Mouse (Mus musculus) midbrain, embryonic 13.5 days (tissue): Measurements from ENCODE around the gene Gm6525. TPM values are rescaled to one million over a fixed set of nuclear protein-coding genes. Genes with fewer than 3 reads are reported as not detected.

Experiments
- ATAC-seq: fragments of 200-750 bp; cut with Nextera tagmentation; 2 replicates; pipeline ENCODE4 v1.8.0; 2017; ENCODE audit warnings: mild to moderate bottlenecking, moderate TSS enrichment, moderate library complexity
- H3K27ac ChIP-seq: fragments of 300-500 bp; sonication (generic); 2 replicates; pipeline ENCODE4 v1.5.1; 2015; ENCODE audit warnings: inconsistent platforms, mild to moderate bottlenecking, moderate library complexity
- H3K27me3 ChIP-seq: fragments of 300-500 bp; sonication (generic); 2 replicates; pipeline ENCODE4 v1.6.1; 2015; ENCODE audit warnings: mild to moderate bottlenecking, inconsistent platforms
- H3K36me3 ChIP-seq: fragments of 300-500 bp; sonication (generic); 2 replicates; pipeline ENCODE4 v1.6.1; 2015; ENCODE audit warnings: mild to moderate bottlenecking, inconsistent platforms
- H3K4me1 ChIP-seq: fragments of 300-500 bp; sonication (generic); replicated peaks from 2 replicates; pipeline ENCODE4 v1.6.1; 2015; ENCODE audit warnings: inconsistent platforms
- H3K4me2 ChIP-seq: fragments of 300-500 bp; sonication (generic); replicated peaks from 2 replicates; pipeline ENCODE4 v1.6.1; 2015; ENCODE audit warnings: moderate library complexity, mild to moderate bottlenecking, inconsistent platforms
- H3K4me3 ChIP-seq: fragments of 300-500 bp; sonication (generic); replicated peaks from 2 replicates; pipeline ENCODE4 v1.5.1; 2015; ENCODE audit warnings: mild to moderate bottlenecking, inconsistent platforms
- H3K9ac ChIP-seq: fragments of 300-500 bp; sonication (generic); replicated peaks from 2 replicates; pipeline ENCODE4 v1.6.1; 2015; ENCODE audit warnings: mild to moderate bottlenecking, inconsistent platforms
- H3K9me3 ChIP-seq: fragments of 300-500 bp; sonication (generic); 2 replicates; pipeline ENCODE4 v1.6.1; 2016; ENCODE audit warnings: mild to moderate bottlenecking, inconsistent platforms
- WGBS: fragments of 180-500 bp; shearing (Covaris S2); methylation state at CpG from one replicate; pipeline ENCODE4 v1.1.7; 2015; 5-methylcytosine and 5-hydroxymethylcytosine counted together
- polyA plus RNA-seq: library from polyadenylated mRNA; unstranded; fragments of >200 nt; fragmentation: Nextera tagmentation; extraction: Ambion mirVana; gene quantifications from 2 replicates; pipeline ENCODE4 v1.2.1, GENCODE M21; 2015

Gene Gm6525
- polyA plus RNA-seq, 1 experiment from 2014 or later: 3.8 TPM

- peak overlapping the region; percentile 65 for H3K4me2 ChIP-seq
- no peak for ATAC-seq
- WGBS: 48% methylated on average over 12 of the region's 12 CpGs
- peak overlapping the region; percentile 80 for H3K9ac ChIP-seq
- no peaks in the 10 kb centered on the region for H3K36me3 ChIP-seq
- peaks cover 79% of the 10 kb centered on the region for H3K4me1 ChIP-seq
- H3K27ac ChIP-seq: peak overlapping the region; percentile 63
- H3K9me3 ChIP-seq: no peaks in the 10 kb centered on the region
- H3K4me3 ChIP-seq: peak overlapping the region; percentile 65
- H3K27me3 ChIP-seq: no peaks in the 10 kb centered on the region
Measured at GRCm38 (mm10) chr3:84217118-84217960, 43.4 kb downstream of the Gm6525 start.

- H3K4me1 ChIP-seq: peaks cover 73% of the 10 kb centered on the region
- H3K4me3 ChIP-seq: peak overlapping the region; percentile 65
- WGBS: 23% methylated on average over 4 of the region's 4 CpGs
- no peaks in the 10 kb centered on the region for H3K36me3 ChIP-seq
- peak overlapping the region; percentile 65 for H3K4me2 ChIP-seq
- H3K9ac ChIP-seq: peak overlapping the region; percentile 80
- H3K27ac ChIP-seq: peak overlapping the region; percentile 63
- no peak for ATAC-seq
- H3K9me3 ChIP-seq: no peaks in the 10 kb centered on the region
- H3K27me3 ChIP-seq: no peaks in the 10 kb centered on the region
Measured at GRCm38 (mm10) chr3:84217961-84218351, 44.1 kb downstream of the Gm6525 start.

GRCm38 (mm10) chr3:84218498-84218897, 44.6 kb downstream of the Gm6525 start:
- H3K4me3 ChIP-seq: peak overlapping the region; percentile 65
- H3K27me3 ChIP-seq: no peaks in the 10 kb centered on the region
- no peak for ATAC-seq
- WGBS: 47% methylated on average over 2 of the region's 2 CpGs
- peaks cover 70% of the 10 kb centered on the region for H3K4me1 ChIP-seq
- no peaks in the 10 kb centered on the region for H3K9me3 ChIP-seq
- H3K9ac ChIP-seq: peak overlapping the region; percentile 80
- H3K4me2 ChIP-seq: peak overlapping the region; percentile 65
- H3K36me3 ChIP-seq: no peaks in the 10 kb centered on the region
- H3K27ac ChIP-seq: peak overlapping the region; percentile 63; the same call in 1 of the 2 replicates

GRCm38 (mm10) chr3:84219166-84219710, 45.3 kb downstream of the Gm6525 start:
- Histone ChIP-seq H3K9ac (peak overlapping the region; percentile 80), H3K9me3 (no peaks in the 10 kb centered on the region), H3K4me1 (peaks cover 66% of the 10 kb centered on the region), H3K27me3 (no peaks in the 10 kb centered on the region), H3K36me3 (no peaks in the 10 kb centered on the region), H3K27ac (peak overlapping the region; percentile 94), H3K4me3 (peak overlapping the region; percentile 65), H3K4me2 (peak overlapping the region; percentile 65)
- 3% methylated on average over 2 of the region's 2 CpGs for WGBS
- ATAC-seq: no peak

GRCm38 (mm10) chr3:84219720-84220273, 45.9 kb downstream of the Gm6525 start:
- peak; percentile 75 for ATAC-seq
- peak overlapping the region; percentile 65 for H3K4me3 ChIP-seq
- H3K9me3 ChIP-seq: no peaks in the 10 kb centered on the region
- H3K4me1 ChIP-seq: peaks cover 61% of the 10 kb centered on the region
- peak overlapping the region; percentile 80 for H3K9ac ChIP-seq
- H3K27me3 ChIP-seq: no peaks in the 10 kb centered on the region
- peak overlapping the region; percentile 94 for H3K27ac ChIP-seq
- H3K36me3 ChIP-seq: no peaks in the 10 kb centered on the region
- WGBS: under 1% methylated on average over 9 of the region's 9 CpGs
- peak overlapping the region; percentile 65 for H3K4me2 ChIP-seq

GRCm38 (mm10) chr3:84220326-84220725, 46.4 kb downstream of the Gm6525 start:
- Histone ChIP-seq H3K9ac (peak overlapping the region; percentile 80), H3K36me3 (no peaks in the 10 kb centered on the region), H3K4me2 (peak overlapping the region; percentile 65), H3K27ac (peak overlapping the region; percentile 94), H3K4me3 (peak overlapping the region; percentile 65), H3K27me3 (no peaks in the 10 kb centered on the region), H3K4me1 (peaks cover 55% of the 10 kb centered on the region), H3K9me3 (no peaks in the 10 kb centered on the region)
- peak; percentile 37 for ATAC-seq
- WGBS: 0% methylated on average over 9 of the region's 9 CpGs

- Histone ChIP-seq H3K36me3 (no peaks in the 10 kb centered on the region), H3K27ac (peak overlapping the region; percentile 94), H3K4me3 (peak overlapping the region; percentile 65), H3K9me3 (no peaks in the 10 kb centered on the region), H3K9ac (peak overlapping the region; percentile 80), H3K4me1 (peaks cover 51% of the 10 kb centered on the region), H3K27me3 (no peaks in the 10 kb centered on the region), H3K4me2 (peak overlapping the region; percentile 65)
- peak; percentile 88 for ATAC-seq
- WGBS: under 1% methylated on average over 11 of the region's 11 CpGs
Measured at GRCm38 (mm10) chr3:84220748-84221147, 46.8 kb downstream of the Gm6525 start.

Other genes with a start within 250 kb of the Gm6525 start
- 81.1 and 91.8 TPM in 2 replicates for gene Tmem131l, start 133.9 kb upstream of the Gm6525 start, polyA plus RNA-seq
- 2.7 and 3.3 TPM in 2 replicates for gene Mnd1, start 18.3 kb upstream of the Gm6525 start, polyA plus RNA-seq
- gene Trim2, start 132.8 kb downstream of the Gm6525 start, polyA plus RNA-seq: 165 and 177 TPM in 2 replicates